Mouse (Mus musculus): ENCODE data around the gene Best2. TPM values are rescaled to one million over a fixed set of nuclear protein-coding genes. Genes with fewer than 3 reads are reported as not detected.
A peak's percentile ranks its signal among the peaks of the same experiment; 100 is the strongest.

Gene Best2
- not detected for total RNA-seq (2021)
- long read RNA-seq, experiment 1 = 0 reads
- long read RNA-seq, experiment 2 = 0 reads

DNA sequence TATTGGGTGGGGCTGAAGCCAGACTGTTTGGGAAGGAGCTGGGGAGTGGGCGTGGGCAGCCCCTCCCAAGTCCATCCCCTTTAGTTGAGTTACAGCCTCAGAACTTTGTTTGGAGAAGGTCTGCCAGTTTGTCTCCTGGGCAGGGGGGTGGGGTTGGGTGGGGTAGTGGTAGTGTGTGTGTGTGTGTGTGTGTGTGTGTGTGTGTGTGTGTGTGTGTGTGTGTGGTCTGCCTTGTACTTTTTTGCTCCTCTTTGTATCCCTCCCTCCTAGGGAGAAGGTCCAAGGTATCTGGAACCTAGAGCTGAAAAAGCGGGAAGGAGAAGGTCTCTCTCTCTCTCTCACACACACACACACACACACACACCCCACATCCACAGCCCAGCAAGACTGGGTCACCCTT, at the start of gene Best2:
TSS of gene Best2 (minus strand) at position 101 of the 400 bp plus-strand sequence.
- intact Hi-C loops (cut with DNase I; ENCODE audit: low total_unique reads) = no loop called here
- no peak for DNase-seq

GRCm38 (mm10) chr8:85062603-85063002, 48.3 kb upstream of the Best2 start:
- intact Hi-C loops (cut with DNase I; ENCODE audit: low total_unique reads) = no loop called here
- DNase-seq = no peak

DNA sequence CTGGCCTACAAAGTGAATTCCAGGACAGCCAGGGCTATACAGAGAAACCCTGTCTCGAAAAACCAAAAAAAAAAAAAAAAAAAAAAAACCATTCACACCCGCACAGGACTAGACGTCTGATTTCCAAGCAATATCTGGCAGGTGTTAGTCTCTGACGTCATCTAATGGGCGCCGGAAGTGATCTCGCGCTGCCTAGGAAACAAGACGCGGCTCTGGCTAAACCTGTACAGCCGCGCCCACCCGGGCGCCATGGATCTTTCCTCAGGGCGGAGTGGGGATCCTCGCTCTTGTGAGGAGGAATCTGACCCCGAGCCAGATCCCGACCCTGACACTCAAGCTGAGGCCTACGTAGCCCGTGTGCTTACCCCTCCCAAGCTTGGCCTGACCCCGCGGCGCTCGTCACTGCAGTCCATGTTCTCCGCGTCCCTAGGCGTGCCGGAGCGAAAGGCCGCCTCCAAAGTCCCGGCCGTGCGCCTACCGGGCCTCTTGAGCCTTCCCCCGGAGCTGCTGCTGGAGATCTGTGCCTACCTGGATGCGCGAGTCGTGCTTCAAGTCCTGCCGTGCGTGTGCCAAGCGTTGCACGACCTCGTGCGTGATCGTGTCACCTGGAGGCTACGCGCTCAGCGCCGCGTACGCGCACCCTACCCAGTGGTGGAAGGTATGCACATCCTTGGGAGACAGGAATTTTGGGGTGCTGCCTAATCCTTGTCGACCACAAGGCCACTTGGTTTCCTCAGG, 45.7 kb upstream of the Best2 start, which contains the start of gene Fbxw9:
TSS of gene Fbxw9 (plus strand) at position 177 of the 738 bp plus-strand sequence.
- peak; percentile 83 for DNase-seq
- intact Hi-C loops (cut with DNase I; ENCODE audit: low total_unique reads) = no loop called here

GRCm38 (mm10) chr8:85057367-85057766, 43.0 kb upstream of the Best2 start:
- intact Hi-C loops (cut with DNase I; ENCODE audit: low total_unique reads) = no loop called here
- DNase-seq = no peak

DNA sequence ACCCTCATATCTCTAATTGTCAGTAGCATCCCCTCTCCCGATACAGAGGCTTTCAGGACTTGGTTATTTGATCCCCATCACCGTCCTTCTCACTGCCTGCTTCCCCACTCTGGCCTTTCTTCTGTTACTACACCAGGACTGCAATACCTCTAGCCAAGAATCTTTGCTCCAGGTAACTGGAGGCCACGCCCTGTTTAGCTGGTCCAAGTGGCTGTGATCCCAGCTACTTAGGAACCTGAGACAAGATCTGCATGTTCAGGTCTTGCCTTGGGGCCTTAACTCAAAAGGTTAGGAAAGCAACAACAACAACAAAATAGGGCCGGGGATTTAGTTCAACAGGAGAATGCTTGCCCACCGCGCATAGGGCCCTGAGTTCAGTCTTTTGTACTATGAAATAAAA, 29.3 kb upstream of the Best2 start:
- no peak for DNase-seq
- intact Hi-C loops (cut with DNase I; ENCODE audit: low total_unique reads) = no loop called here

GRCm38 (mm10) chr8:85037681-85038531, 23.6 kb upstream of the Best2 start:
- intact Hi-C loops (cut with DNase I; ENCODE audit: low total_unique reads) = no loop called here
- DNase-seq = peak; percentile 51

- intact Hi-C loops (cut with DNase I; ENCODE audit: low total_unique reads) = no loop called here
- no peak for DNase-seq
Measured at GRCm38 (mm10) chr8:85037366-85037680, 23.0 kb upstream of the Best2 start.

DNA sequence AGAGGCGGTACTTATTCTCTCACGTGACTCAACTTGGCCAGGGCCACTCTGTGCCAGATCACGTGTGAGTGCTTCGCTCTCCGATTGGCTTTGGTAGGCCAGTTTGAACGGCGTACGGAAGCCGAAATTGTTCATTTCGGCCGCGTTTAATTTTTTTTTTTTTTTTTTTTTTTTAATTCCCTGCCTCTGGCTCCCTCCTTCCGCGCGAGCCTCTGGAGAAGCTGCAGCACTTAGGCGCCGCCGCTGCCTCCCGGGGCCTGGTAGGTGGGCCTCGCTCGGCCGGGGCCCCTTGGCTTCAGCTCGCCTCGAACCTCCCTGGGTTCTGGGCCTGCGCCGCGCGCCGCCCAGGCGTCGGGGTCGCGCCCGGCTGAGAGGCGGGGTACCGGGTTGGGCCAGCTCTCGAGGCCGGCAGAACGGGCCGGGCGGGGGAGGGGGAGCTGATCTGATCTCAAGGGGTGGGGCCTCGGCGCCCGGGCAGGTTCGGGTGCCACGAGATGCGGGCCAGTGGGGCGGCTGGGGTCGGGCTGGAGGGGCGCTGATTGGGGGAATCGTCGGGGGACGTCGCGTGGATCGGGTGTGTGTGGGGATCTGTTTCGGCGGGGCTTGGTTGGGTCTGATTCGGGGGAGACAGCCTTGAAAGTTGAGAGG, 22.5 kb upstream of the Best2 start, which contains the start of gene Tnpo2:
TSS of gene Tnpo2 (plus strand) at position 198 of the 648 bp plus-strand sequence.
- peak; percentile 91 for DNase-seq
- intact Hi-C loops (cut with DNase I; ENCODE audit: low total_unique reads) = no loop called here

- no peak for DNase-seq
- intact Hi-C loops (cut with DNase I; ENCODE audit: low total_unique reads) = no loop called here
Measured at GRCm38 (mm10) chr8:85036381-85036717, 22.0 kb upstream of the Best2 start.

GRCm38 (mm10) chr8:85035728-85036310, 21.5 kb upstream of the Best2 start:
- no peak for DNase-seq
- intact Hi-C loops (cut with DNase I; ENCODE audit: low total_unique reads) = no loop called here

DNA sequence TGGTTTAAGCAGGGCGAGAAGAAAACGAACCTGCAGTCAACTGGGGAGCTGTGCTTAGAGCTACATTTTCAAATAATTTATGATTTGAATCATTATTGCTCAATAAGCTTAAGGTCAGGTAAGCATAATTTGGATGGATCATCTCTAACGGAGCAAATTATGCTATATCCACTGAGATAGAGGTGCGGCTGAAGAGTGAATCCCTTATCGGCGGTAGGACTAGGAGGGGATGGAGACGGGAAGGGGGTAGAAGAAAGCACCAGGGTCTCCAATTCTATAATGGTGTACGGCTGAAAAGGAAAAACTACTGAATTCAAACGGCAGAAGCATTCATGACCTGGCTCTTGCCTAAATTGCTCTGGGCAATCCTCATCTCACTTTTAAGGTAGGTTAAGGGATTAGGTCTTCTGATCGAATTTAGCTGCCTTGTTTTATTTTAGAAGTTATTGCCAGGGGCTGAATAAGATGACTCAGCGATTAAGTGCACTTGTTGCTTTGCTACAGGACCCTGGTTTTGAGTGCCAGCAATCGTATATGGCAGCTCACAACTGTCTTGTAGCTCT, 20.9 kb upstream of the Best2 start:
- intact Hi-C loops (cut with DNase I; ENCODE audit: low total_unique reads) = no loop called here
- DNase-seq = no peak

DNA sequence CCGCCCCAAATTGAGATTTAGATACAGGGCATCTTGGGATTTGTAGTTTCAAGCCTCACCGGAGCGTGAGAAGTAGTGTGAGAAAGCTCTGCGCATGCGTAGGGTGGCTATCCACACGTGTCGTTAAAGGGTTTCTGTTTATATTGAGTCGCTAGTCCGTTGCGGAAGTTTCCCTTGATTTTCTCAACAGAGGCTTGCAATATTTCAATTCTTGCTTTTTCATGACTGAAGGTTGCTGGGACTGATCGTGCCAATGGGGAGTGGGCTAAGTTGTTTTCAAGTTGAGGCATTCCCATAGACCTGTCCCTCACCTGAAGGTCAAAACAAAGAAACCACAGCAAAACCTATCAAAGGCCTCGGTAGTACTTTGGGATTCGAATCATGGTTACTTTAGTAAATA, 20.4 kb upstream of the Best2 start:
- DNase-seq = peak; percentile 71
- intact Hi-C loops (cut with DNase I; ENCODE audit: low total_unique reads) = no loop called here

GRCm38 (mm10) chr8:85033867-85034266, 19.5 kb upstream of the Best2 start:
- intact Hi-C loops (cut with DNase I; ENCODE audit: low total_unique reads) = no loop called here
- DNase-seq = no peak

- DNase-seq = no peak
- intact Hi-C loops (cut with DNase I; ENCODE audit: low total_unique reads) = no loop called here
Measured at GRCm38 (mm10) chr8:85032622-85033311, 18.4 kb upstream of the Best2 start.

DNA sequence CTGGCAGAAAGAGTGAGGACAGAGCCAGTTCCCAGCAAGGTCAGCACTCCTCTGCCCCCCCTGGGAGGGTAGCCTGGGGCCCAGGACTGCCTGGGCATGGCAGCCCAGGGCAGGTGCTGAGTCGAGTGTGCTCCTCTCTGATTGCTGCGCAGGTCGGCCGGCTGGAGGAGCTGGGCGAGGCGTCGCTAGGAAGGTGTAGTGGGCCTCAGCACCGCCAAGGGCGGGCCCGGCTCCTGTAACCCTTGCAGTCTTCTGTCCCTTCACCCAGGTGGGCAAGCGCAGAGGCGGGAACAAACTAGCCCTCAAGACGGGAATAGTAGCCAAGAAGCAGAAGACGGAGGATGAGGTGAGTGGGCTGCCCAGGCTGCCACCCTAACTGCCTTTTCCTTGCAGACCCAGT, 14.9 kb upstream of the Best2 start:
- no peak for DNase-seq
- intact Hi-C loops (cut with DNase I; ENCODE audit: low total_unique reads) = no loop called here

DNA sequence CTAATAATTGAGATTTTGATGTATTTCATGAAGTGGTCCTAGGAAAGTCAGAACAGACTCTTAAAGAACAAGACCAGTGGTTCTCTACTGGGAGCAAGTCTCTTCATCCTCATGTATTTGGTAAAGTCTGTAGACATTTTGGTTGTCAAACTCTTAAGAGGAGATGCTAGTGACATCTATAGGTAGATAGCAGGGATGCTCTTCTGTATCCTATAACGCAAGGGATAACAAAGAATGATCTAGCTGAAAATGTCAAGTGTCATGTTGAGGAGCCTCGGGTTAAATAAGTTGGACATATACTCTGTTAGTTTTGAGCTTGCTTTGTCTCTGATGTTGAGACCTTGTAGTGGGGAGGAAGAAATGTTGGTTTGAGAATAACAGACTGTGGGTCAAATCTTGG, 13.6 kb upstream of the Best2 start:
- DNase-seq = no peak
- intact Hi-C loops (cut with DNase I; ENCODE audit: low total_unique reads) = no loop called here

DNA sequence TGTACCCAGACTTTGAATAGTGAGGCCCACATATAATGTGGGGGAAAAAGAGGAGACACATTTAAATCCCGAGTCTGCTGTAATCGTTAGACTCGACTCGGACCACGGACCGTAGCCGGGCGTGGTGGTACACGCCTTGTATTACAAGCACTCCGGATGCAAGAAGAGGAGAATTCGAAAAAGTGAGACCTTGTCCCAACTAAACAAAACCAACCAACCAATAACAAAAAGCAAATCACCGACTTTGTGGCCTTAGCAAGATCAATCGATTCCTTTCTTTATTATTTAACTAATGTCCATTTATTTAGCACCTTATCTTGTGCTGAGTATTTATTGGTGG, 13.2 kb upstream of the Best2 start:
- DNase-seq = no peak
- intact Hi-C loops (cut with DNase I; ENCODE audit: low total_unique reads) = no loop called here

GRCm38 (mm10) chr8:85026670-85027515, 12.6 kb upstream of the Best2 start, which contains the start of gene Trir:
Trir (plus strand) TSS chr8:85026823.
- DNase-seq = peak; percentile 98
- intact Hi-C loops (cut with DNase I; ENCODE audit: low total_unique reads) = no loop called here
